In the genomic region with DNA sequence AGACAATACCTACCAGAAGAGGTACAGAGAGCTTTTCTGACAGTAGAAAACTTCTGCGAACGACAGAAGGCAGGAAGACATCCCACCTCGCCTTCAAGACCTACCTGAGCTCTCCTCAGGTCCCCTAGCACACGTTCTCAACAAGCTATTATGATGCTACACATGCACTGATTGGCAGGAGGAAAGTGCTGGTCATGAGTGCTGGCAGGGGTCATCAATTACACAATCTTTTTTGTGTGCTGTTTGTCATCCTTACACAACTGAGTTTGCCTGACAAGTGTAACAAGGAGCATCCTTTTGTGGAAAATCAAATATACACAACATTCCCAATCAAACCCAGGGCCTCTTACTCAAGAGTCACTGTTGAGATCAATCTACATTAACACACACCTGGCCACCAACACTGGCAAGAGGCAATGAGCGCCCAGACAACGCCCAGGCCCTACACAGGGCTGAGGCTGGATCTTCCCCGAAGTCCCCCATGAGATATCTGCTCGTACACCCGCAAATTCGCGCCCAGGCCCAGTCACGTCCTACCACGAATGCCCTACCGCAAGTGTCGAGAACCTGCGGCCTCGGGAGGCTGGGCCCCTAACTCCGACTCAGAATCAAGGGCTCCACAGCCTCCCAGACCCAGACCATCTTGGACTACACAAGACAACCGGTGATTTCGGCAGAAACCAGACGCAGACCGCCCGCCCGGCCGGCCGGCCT, we compare ENCODE assay signal across 8 mouse cellular contexts. TPM values are rescaled to one million over a fixed set of nuclear protein-coding genes. Genes with fewer than 3 reads are reported as not detected.
DNase-seq lines count a peak whose midpoint lies in the region; ATAC-seq and TF ChIP-seq lines count a peak whose summit lies in the region.

No protein-coding gene starts in this region.

- 6% methylated on average over 26 of the region's 26 CpGs for WGBS in forebrain, embryonic 10.5 days
- 6% methylated on average over 26 of the region's 26 CpGs for WGBS in limb, embryonic 13.5 days
- 7% methylated on average over 26 of the region's 26 CpGs for WGBS in neural tube, embryonic 13.5 days

- H3K79me2 ChIP-seq in CH12.LX (replicated peaks; ENCODE audit: control insufficient read depth, extremely low read depth, insufficient read depth, poor library complexity, severe bottlenecking) = peaks cover 91% of the 10 kb centered on the region

- H3K4me2 ChIP-seq in CH12.LX (ENCODE audit: insufficient read depth, low read depth, poor library complexity, severe bottlenecking) = peak overlapping the region; percentile 99
- peak overlapping the region; percentile 98 for H3K4me2 ChIP-seq in limb, embryonic 13.5 days (replicated peaks)
- H3K4me2 ChIP-seq in neural tube, embryonic 13.5 days = peak overlapping the region; percentile 97

- peak overlapping the region; percentile 99 for H3K9ac ChIP-seq in CH12.LX (ENCODE audit: insufficient read depth, low read depth)
- peak overlapping the region; percentile 98 for H3K9ac ChIP-seq in limb, embryonic 13.5 days
- peak overlapping the region; percentile 99 for H3K9ac ChIP-seq in neural tube, embryonic 13.5 days

- no peak for TF ChIP-seq POLR2A in CH12.LX (IDR thresholded peaks at IDR 0.05; ENCODE audit: low read depth, low read length)

- H3K36me3 ChIP-seq in CH12.LX (replicated peaks in 1 of 2; ENCODE audit: control insufficient read depth in 1 of 2, insufficient read depth in 1 of 2, low read length in 1 of 2) = peaks cover 0 to 21% of the 10 kb centered on the region in 2 experiments
- peaks cover 18% of the 10 kb centered on the region for H3K36me3 ChIP-seq in forebrain, embryonic 10.5 days (replicated peaks)
- peaks cover 8% of the 10 kb centered on the region for H3K36me3 ChIP-seq in limb, embryonic 13.5 days
- H3K36me3 ChIP-seq in neural tube, embryonic 13.5 days = no peaks in the 10 kb centered on the region

- H3K27me3 ChIP-seq in CH12.LX (replicated peaks) = no peaks in the 10 kb centered on the region
- H3K27me3 ChIP-seq in forebrain, embryonic 10.5 days (ENCODE audit: poor library complexity, severe bottlenecking) = no peaks in the 10 kb centered on the region
- H3K27me3 ChIP-seq in limb, embryonic 13.5 days = no peaks in the 10 kb centered on the region
- no peaks in the 10 kb centered on the region for H3K27me3 ChIP-seq in neural tube, embryonic 13.5 days

- no peak for TF ChIP-seq CTCF in gastrocnemius, adult 2 months (IDR thresholded peaks at IDR 0.05)
- no peak for TF ChIP-seq CTCF in CH12.LX (conservative IDR thresholded peaks at IDR 0.05 in 1 of 2, IDR thresholded peaks at IDR 0.05 in 1 of 2; ENCODE audit: low read depth in 2 of 2, low read length in 2 of 2)

- peak overlapping the region; percentile 95 for H3K4me3 ChIP-seq in gastrocnemius, adult 2 months
- peak overlapping the region; percentile 63 to 92 (median 79) for H3K4me3 ChIP-seq in CH12.LX (replicated peaks in 1 of 3; ENCODE audit: low read depth in 2 of 3, low read length in 2 of 3, poor library complexity in 1 of 3)
- peak overlapping the region; percentile 95 for H3K4me3 ChIP-seq in forebrain, embryonic 10.5 days
- peak overlapping the region; percentile 92 for H3K4me3 ChIP-seq in limb, embryonic 13.5 days
- peak overlapping the region; percentile 93 for H3K4me3 ChIP-seq in neural tube, embryonic 13.5 days

- TF ChIP-seq EP300 in CH12.LX (IDR thresholded peaks at IDR 0.05; ENCODE audit: low read length) = no peak

- peak overlapping the region; percentile 98 for H3K27ac ChIP-seq in gastrocnemius, adult 2 months
- H3K27ac ChIP-seq in CH12.LX (ENCODE audit: insufficient read depth, low read depth) = peak overlapping the region; percentile 23
- H3K27ac ChIP-seq in forebrain, embryonic 10.5 days = peak overlapping the region; percentile 97
- peak overlapping the region; percentile 92 for H3K27ac ChIP-seq in limb, embryonic 13.5 days
- peak overlapping the region; percentile 96 for H3K27ac ChIP-seq in neural tube, embryonic 13.5 days (replicated peaks)

- dilution Hi-C loops in CH12.LX (cut with MboI; ENCODE audit: extremely low pct_ligation_motif_present, extremely low pct_unique_long_range_greater_than_20kb, low sequenced_read_pairs) = no loop called here

- peak; percentile 2; the same call in 1 of the 2 replicates for ATAC-seq in limb, embryonic 13.5 days (ENCODE audit: low FRiP score, low read depth)
- ATAC-seq in neural tube, embryonic 13.5 days (ENCODE audit: low read depth) = peak; percentile 28

- DNase-seq in gastrocnemius, adult 2 months = no peak
- DNase-seq in gastrocnemius, postnatal 25 days = no peak
- DNase-seq in CH12.LX (ENCODE audit: extremely low read depth) = no peak
- DNase-seq in forebrain, embryonic 10.5 days (ENCODE audit: extremely low spot score, low spot score) = no peak
- DNase-seq in spleen, adult 12 weeks (ENCODE audit: low spot score) = no peak
- DNase-seq in gastrocnemius, postnatal 36 days = no peak

- no peaks in the 10 kb centered on the region for H3K9me3 ChIP-seq in CH12.LX (replicated peaks; ENCODE audit: low read length)
- H3K9me3 ChIP-seq in forebrain, embryonic 10.5 days = no peaks in the 10 kb centered on the region
- no peaks in the 10 kb centered on the region for H3K9me3 ChIP-seq in limb, embryonic 13.5 days
- no peaks in the 10 kb centered on the region for H3K9me3 ChIP-seq in neural tube, embryonic 13.5 days

- TF ChIP-seq RAD21 in CH12.LX (IDR thresholded peaks at IDR 0.05; ENCODE audit: low read depth, low read length) = no peak

- intact Hi-C loops in gastrocnemius, adult 2 months (cut with DNase I) = no loop called here
- intact Hi-C loops in gastrocnemius, postnatal 36 days (cut with DNase I) = no loop called here

- peaks cover 24 to 77% of the 10 kb centered on the region in 2 experiments for H3K4me1 ChIP-seq in CH12.LX (ENCODE audit: control insufficient read depth in 1 of 2, insufficient read depth in 2 of 2)
- peaks cover 39% of the 10 kb centered on the region for H3K4me1 ChIP-seq in forebrain, embryonic 10.5 days
- peaks cover 38% of the 10 kb centered on the region for H3K4me1 ChIP-seq in limb, embryonic 13.5 days
- H3K4me1 ChIP-seq in neural tube, embryonic 13.5 days (replicated peaks) = peaks cover 50% of the 10 kb centered on the region

- in situ Hi-C loops in CH12.LX (cut with MboI; ENCODE audit: low pct_ligation_motif_present, low pct_unique_long_range_greater_than_20kb, low sequenced_read_pairs) = loop anchor here (25.0 kb wide), 1 partner anchor 661 kb away; a partner anchor contains a TSS

TF ChIP-seq in CH12.LX, 34 proteins besides CTCF, POLR2A, EP300 and RAD21:
- TF ChIP-seq ETS1 (conservative IDR thresholded peaks at IDR 0.05; ENCODE audit: low read depth, low read length) (no peak), JUN (IDR thresholded peaks at IDR 0.05; ENCODE audit: insufficient read depth, low read depth, low read length) (no peak), CHD1 (IDR thresholded peaks at IDR 0.05; ENCODE audit: low read depth, low read length) (no peak), TCF12 (IDR thresholded peaks at IDR 0.05; ENCODE audit: low read depth, low read length) (no peak), MEF2A (IDR thresholded peaks at IDR 0.05; ENCODE audit: borderline replicate concordance, low read depth, low read length) (no peak), RCOR1 (conservative IDR thresholded peaks at IDR 0.05; ENCODE audit: low read depth, low read length) (no peak)

RNA-seq across cellular contexts. Expression of a gene that starts 8.6 kb away (rescaled TPM):
- 10 to 100 TPM; 18.6 to 22.4 TPM for total RNA-seq in gastrocnemius, adult 2 months (2021)
- total RNA-seq in gastrocnemius, postnatal 25 days (2021) = 10 to 100 TPM; 14.6 to 16.2 TPM
- 24.9 and 30.0 TPM in 2 replicates for total RNA-seq in CH12.LX (2012; rRNA removed)
- 15.5 and 16.4 TPM in 2 replicates for total RNA-seq in CH12.LX (2014; rRNA removed)
- 25.0 and 25.8 TPM in 2 replicates for polyA plus RNA-seq in CH12.LX (2012; ENCODE audit: insufficient read length, low read depth)
- 33.8 and 34.3 TPM in 2 replicates for polyA plus RNA-seq in forebrain, embryonic 10.5 days (2016; fragmentation: Nextera tagmentation; extraction: Ambion mirVana)
- polyA plus RNA-seq in limb, embryonic 13.5 days (2015; fragmentation: Nextera tagmentation; extraction: Ambion mirVana) = 30.4 and 31.5 TPM in 2 replicates
- 21.8 and 24.1 TPM in 2 replicates for polyA plus RNA-seq in neural tube, embryonic 13.5 days (2015; fragmentation: Nextera tagmentation; extraction: Ambion mirVana)
- total RNA-seq in gastrocnemius, postnatal 36 days (2021) = 10 to 100 TPM; 14.3 to 17.5 TPM

RNA-seq across cellular contexts. Expression of a gene that starts 8.7 kb away (rescaled TPM):
- 10 to 100 TPM; 31.1 to 42.1 TPM for total RNA-seq in gastrocnemius, adult 2 months (2021)
- 10 to 100 TPM; 31.8 to 34.4 TPM for total RNA-seq in gastrocnemius, postnatal 25 days (2021)
- total RNA-seq in CH12.LX (2012; rRNA removed) (15.6 and 21.7 TPM in 2 replicates), CH12.LX (2014; rRNA removed) (32.1 and 32.5 TPM in 2 replicates)
- 44.1 and 45.4 TPM in 2 replicates for polyA plus RNA-seq in CH12.LX (2012; ENCODE audit: insufficient read length, low read depth)
- polyA plus RNA-seq in forebrain, embryonic 10.5 days (2016; fragmentation: Nextera tagmentation; extraction: Ambion mirVana) = 46.8 and 47.7 TPM in 2 replicates
- 63.0 and 63.8 TPM in 2 replicates for polyA plus RNA-seq in limb, embryonic 13.5 days (2015; fragmentation: Nextera tagmentation; extraction: Ambion mirVana)
- polyA plus RNA-seq in neural tube, embryonic 13.5 days (2015; fragmentation: Nextera tagmentation; extraction: Ambion mirVana) = 55.6 and 59.1 TPM in 2 replicates
- total RNA-seq in gastrocnemius, postnatal 36 days (2021) = 10 to 100 TPM; 32.1 to 33.8 TPM

RNA-seq across cellular contexts. Expression of a gene that starts 23.9 kb away (rescaled TPM):
- total RNA-seq in gastrocnemius, adult 2 months (2021) = under 1 TPM in 1 of 2 experiments, not detected in 1; 0.33 TPM
- under 1 TPM; 0.20 to 0.48 TPM for total RNA-seq in gastrocnemius, postnatal 25 days (2021)
- total RNA-seq in CH12.LX (2012; rRNA removed) (13.4 and 16.2 TPM in 2 replicates), CH12.LX (2014; rRNA removed) (6.5 and 7.2 TPM in 2 replicates)
- 23.7 and 26.0 TPM in 2 replicates for polyA plus RNA-seq in CH12.LX (2012; ENCODE audit: insufficient read length, low read depth)
- polyA plus RNA-seq in forebrain, embryonic 10.5 days (2016; fragmentation: Nextera tagmentation; extraction: Ambion mirVana) = 0.46 and 0.95 TPM in 2 replicates
- 0.62 and 0.98 TPM in 2 replicates for polyA plus RNA-seq in limb, embryonic 13.5 days (2015; fragmentation: Nextera tagmentation; extraction: Ambion mirVana)
- polyA plus RNA-seq in neural tube, embryonic 13.5 days (2015; fragmentation: Nextera tagmentation; extraction: Ambion mirVana) = 0.21 and 0.35 TPM in 2 replicates
- total RNA-seq in gastrocnemius, postnatal 36 days (2021) = under 1 TPM in 1 of 2 experiments, not detected in 1; 0.33 TPM

RNA-seq across cellular contexts. Expression of a gene that starts 58.7 kb away (rescaled TPM):
- not detected for total RNA-seq in gastrocnemius, adult 2 months (2021)
- total RNA-seq in gastrocnemius, postnatal 25 days (2021) = under 1 TPM in 1 of 2 experiments, not detected in 1; 0.18 TPM
- total RNA-seq in CH12.LX (2012; rRNA removed) (not detected in 2 replicates), CH12.LX (2014; rRNA removed) (not detected in 2 replicates)
- not detected in 2 replicates for polyA plus RNA-seq in CH12.LX (2012; ENCODE audit: insufficient read length, low read depth)
- 0.20 and 0.30 TPM in 2 replicates for polyA plus RNA-seq in forebrain, embryonic 10.5 days (2016; fragmentation: Nextera tagmentation; extraction: Ambion mirVana)
- polyA plus RNA-seq in limb, embryonic 13.5 days (2015; fragmentation: Nextera tagmentation; extraction: Ambion mirVana) = 0.55 and 0.59 TPM in 2 replicates
- polyA plus RNA-seq in neural tube, embryonic 13.5 days (2015; fragmentation: Nextera tagmentation; extraction: Ambion mirVana) = 0.40 and 0.55 TPM in 2 replicates
- total RNA-seq in gastrocnemius, postnatal 36 days (2021) = not detected

Comparison
In these comparisons a context has a peak if more than half of its experiments do, and no peak if none do; other contexts are left out.
1. H3K27ac ChIP-seq: peak in every context shown above with its lines; median percentile 98 in gastrocnemius, adult 2 months; 97 in forebrain, embryonic 10.5 days; 96 in neural tube, embryonic 13.5 days; 92 in limb, embryonic 13.5 days; 23 in CH12.LX.
2. RNA of a gene that starts 23.9 kb away (total RNA-seq): 6.5 to 16.2 TPM in CH12.LX; 0.20 to 0.48 TPM in gastrocnemius, postnatal 25 days, 0.33 TPM in gastrocnemius, adult 2 months and 0.33 TPM in gastrocnemius, postnatal 36 days; every median in the first group is over 4 times any median in the second.
3. Peak in every context shown above with its lines, with median percentiles within 50 percentile points of each other: H3K4me3 ChIP-seq, H3K4me2 ChIP-seq and H3K9ac ChIP-seq.